Mouse (Mus musculus) cortical plate, adult 2 months (tissue): ENCODE data around the gene Cgnl1.

ENCODE experiments used
- CTCF ChIP-seq: fragments of 200-500 bp; IDR thresholded peaks from 2 replicates; pipeline ENCODE4 v1.5.1; 2011; ENCODE audit warnings: mild to moderate bottlenecking, control low read depth, low read length; ENCODE audit not compliant: insufficient read depth; ENCODE audit errors: extremely low read depth
- POLR2A ChIP-seq: fragments of 200-500 bp; IDR thresholded peaks from 2 replicates; pipeline ENCODE4 v1.6.1; 2011; ENCODE audit warnings: mild to moderate bottlenecking, low read length, control low read depth; ENCODE audit not compliant: insufficient read depth; ENCODE audit errors: extremely low read depth

DNA sequence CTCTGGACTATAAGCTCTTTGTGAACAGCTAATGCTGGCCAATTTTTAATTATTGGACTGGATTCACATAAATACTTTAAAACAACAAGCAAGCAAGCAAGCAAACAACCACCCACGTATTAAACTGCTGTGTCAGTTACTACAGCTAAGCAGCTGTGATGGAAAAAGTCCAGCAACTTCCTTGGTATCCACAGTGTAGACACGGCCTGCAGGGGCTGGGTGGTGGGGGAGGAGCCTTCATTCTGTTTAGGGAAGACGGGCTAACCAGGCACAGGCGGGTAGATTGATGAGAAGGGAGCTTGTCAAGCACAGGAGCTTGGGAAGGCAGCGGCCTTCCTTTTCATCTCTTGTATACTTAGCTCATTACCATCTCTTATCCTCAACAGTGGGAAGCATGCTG lies 96.9 kb downstream of the Cgnl1 start:
- TF ChIP-seq CTCF (no peak), POLR2A (no peak)
